Mouse (Mus musculus) megakaryocyte, embryonic 14.5 days (primary cell): ENCODE results near the gene Proca1.

Experiments
- FLI1 ChIP-seq: IDR thresholded peaks from 2 replicates; pipeline ENCODE4 v1.6.1; 2012; ENCODE audit warnings: low read length, inconsistent platforms, mixed read lengths
- GATA1 ChIP-seq: IDR thresholded peaks from 3 replicates; pipeline ENCODE4 v1.6.1; 2012; ENCODE audit warnings: mixed read lengths, low read length, inconsistent platforms, borderline replicate concordance

DNA sequence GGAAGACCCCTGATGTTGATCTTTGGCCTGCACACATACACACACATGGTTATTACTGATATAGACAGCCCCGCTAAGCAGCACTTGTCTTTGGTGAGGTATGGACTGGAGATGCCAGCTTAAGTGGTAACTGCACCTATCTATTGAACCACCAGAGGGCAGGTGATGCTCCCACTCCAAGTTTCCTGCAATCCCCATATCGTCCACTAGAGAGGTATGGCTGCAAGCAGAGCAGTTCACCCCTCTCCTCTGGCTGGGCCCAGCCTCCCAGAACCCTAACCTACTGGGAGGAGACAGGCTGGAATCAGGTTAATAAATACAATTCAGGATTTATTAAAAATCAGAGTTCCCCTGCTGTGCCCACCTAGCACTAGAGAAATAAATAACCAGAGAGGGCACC is 34.1 kb upstream of the Proca1 start:
- no peak for TF ChIP-seq GATA1
- TF ChIP-seq FLI1: no peak
